Mouse (Mus musculus): Measurements from ENCODE around the gene Akap2. TPM values are rescaled to one million over a fixed set of nuclear protein-coding genes. Genes with fewer than 3 reads are reported as not detected.

The Akap2 gene
- polyA plus RNA-seq, 1 experiment = 19.3 TPM

- no peak overlapping the region for H3ac ChIP-seq (ENCODE audit: control insufficient read depth, insufficient read length)
- H3K36me3 ChIP-seq (ENCODE audit: control insufficient read depth, insufficient read depth) = peaks cover 5% of the 10 kb centered on the region
- no peaks in the 10 kb centered on the region for H3K27me3 ChIP-seq (ENCODE audit: control insufficient read depth, insufficient read depth, insufficient read length)
- H3K4me3 ChIP-seq = no peak overlapping the region
- H3K4me2 ChIP-seq (ENCODE audit: low read depth) = no peak overlapping the region
- TF ChIP-seq MAX (IDR thresholded peaks at IDR 0.05; ENCODE audit: low read depth) (no peak), CEBPB (IDR thresholded peaks at IDR 0.05; ENCODE audit: insufficient read depth, poor library complexity, severe bottlenecking) (no peak)
- peaks cover 12% of the 10 kb centered on the region for H3K79me2 ChIP-seq (ENCODE audit: control insufficient read depth, insufficient read depth)
Observed at GRCm38 (mm10) chr4:57821556-57822356, 104.3 kb downstream of the Akap2 start.

- Histone ChIP-seq H3ac (ENCODE audit: control insufficient read depth, insufficient read length) (no peak overlapping the region), H3K79me2 (ENCODE audit: control insufficient read depth, insufficient read depth) (peaks cover 12% of the 10 kb centered on the region), H3K4me2 (ENCODE audit: low read depth) (no peak overlapping the region), H3K4me3 (no peak overlapping the region), H3K27me3 (ENCODE audit: control insufficient read depth, insufficient read depth, insufficient read length) (no peaks in the 10 kb centered on the region), H3K36me3 (ENCODE audit: control insufficient read depth, insufficient read depth) (no peaks in the 10 kb centered on the region)
- TF ChIP-seq CEBPB (IDR thresholded peaks at IDR 0.05; ENCODE audit: insufficient read depth, poor library complexity, severe bottlenecking) = no peak
- TF ChIP-seq MAX (IDR thresholded peaks at IDR 0.05; ENCODE audit: low read depth) = no peak
- no peak for TF ChIP-seq TCF3 (IDR thresholded peaks at IDR 0.05; ENCODE audit: insufficient read length, low read depth)
- no peak for TF ChIP-seq MYOG (IDR thresholded peaks at IDR 0.05; ENCODE audit: control insufficient read depth in 1 of 3, insufficient read depth in 1 of 3, insufficient read length in 2 of 3, low read depth in 2 of 3)
- no peak for TF ChIP-seq REST (IDR thresholded peaks at IDR 0.05; ENCODE audit: insufficient read depth, insufficient read length)
- no peak for TF ChIP-seq E2F4 (IDR thresholded peaks at IDR 0.05; ENCODE audit: insufficient read depth)
- TF ChIP-seq SRF (IDR thresholded peaks at IDR 0.05; ENCODE audit: control insufficient read depth, insufficient read length, low read depth) = no peak
- no peak for TF ChIP-seq USF1 (IDR thresholded peaks at IDR 0.05; ENCODE audit: low read depth)
- TF ChIP-seq TCF12 (IDR thresholded peaks at IDR 0.05; ENCODE audit: insufficient read depth, poor library complexity, severe bottlenecking) = no peak
- TF ChIP-seq POLR2A (IDR thresholded peaks at IDR 0.05; ENCODE audit: insufficient read length, low read depth) = no peak
- no peak for TF ChIP-seq POLR2AphosphoS2 (IDR thresholded peaks at IDR 0.05; ENCODE audit: insufficient read length, low read depth)
- TF ChIP-seq MYOD1 (IDR thresholded peaks at IDR 0.05; ENCODE audit: control insufficient read depth in 1 of 3, insufficient read length in 2 of 3, low read depth in 2 of 3) = no peak
Observed at GRCm38 (mm10) chr4:57822641-57823040, 105.2 kb downstream of the Akap2 start.

GRCm38 (mm10) chr4:57824626-57825240 lies 107.3 kb downstream of the Akap2 start:
- H3ac ChIP-seq (ENCODE audit: control insufficient read depth, insufficient read length) = no peak overlapping the region
- no peak overlapping the region for H3K4me3 ChIP-seq
- H3K79me2 ChIP-seq (ENCODE audit: control insufficient read depth, insufficient read depth) = peaks cover 12% of the 10 kb centered on the region

GRCm38 (mm10) chr4:57826272-57826671 lies 108.8 kb downstream of the Akap2 start:
- TF ChIP-seq TCF12 (IDR thresholded peaks at IDR 0.05; ENCODE audit: insufficient read depth, poor library complexity, severe bottlenecking) (no peak), MYOG (IDR thresholded peaks at IDR 0.05; ENCODE audit: control insufficient read depth in 1 of 3, insufficient read depth in 1 of 3, insufficient read length in 2 of 3, low read depth in 2 of 3) (no peak), POLR2AphosphoS2 (IDR thresholded peaks at IDR 0.05; ENCODE audit: insufficient read length, low read depth) (no peak), SRF (IDR thresholded peaks at IDR 0.05; ENCODE audit: control insufficient read depth, insufficient read length, low read depth) (no peak), REST (IDR thresholded peaks at IDR 0.05; ENCODE audit: insufficient read depth, insufficient read length) (no peak), MYOD1 (IDR thresholded peaks at IDR 0.05; ENCODE audit: control insufficient read depth in 1 of 3, insufficient read length in 2 of 3, low read depth in 2 of 3) (no peak), USF1 (IDR thresholded peaks at IDR 0.05; ENCODE audit: low read depth) (no peak), POLR2A (IDR thresholded peaks at IDR 0.05; ENCODE audit: insufficient read length, low read depth) (no peak), E2F4 (IDR thresholded peaks at IDR 0.05; ENCODE audit: insufficient read depth) (no peak), CEBPB (IDR thresholded peaks at IDR 0.05; ENCODE audit: insufficient read depth, poor library complexity, severe bottlenecking) (no peak), MAX (IDR thresholded peaks at IDR 0.05; ENCODE audit: low read depth) (no peak), TCF3 (IDR thresholded peaks at IDR 0.05; ENCODE audit: insufficient read length, low read depth) (no peak)
- no peaks in the 10 kb centered on the region for H3K27me3 ChIP-seq (ENCODE audit: control insufficient read depth, insufficient read depth, insufficient read length)
- H3K4me3 ChIP-seq = no peak overlapping the region
- peaks cover 18% of the 10 kb centered on the region for H3K79me2 ChIP-seq (ENCODE audit: control insufficient read depth, insufficient read depth)
- H3K36me3 ChIP-seq (ENCODE audit: control insufficient read depth, insufficient read depth) = no peaks in the 10 kb centered on the region
- H3K4me2 ChIP-seq (ENCODE audit: low read depth) = no peak overlapping the region
- H3ac ChIP-seq (ENCODE audit: control insufficient read depth, insufficient read length) = no peak overlapping the region

More at GRCm38 (mm10) chr4:57824626-57825240, 107.3 kb downstream of the Akap2 start:
- TF ChIP-seq TCF3 (IDR thresholded peaks at IDR 0.05; ENCODE audit: insufficient read length, low read depth) (no peak), REST (IDR thresholded peaks at IDR 0.05; ENCODE audit: insufficient read depth, insufficient read length) (no peak), MYOD1 (IDR thresholded peaks at IDR 0.05; ENCODE audit: control insufficient read depth in 1 of 3, insufficient read length in 2 of 3, low read depth in 2 of 3) (no peak), MYOG (IDR thresholded peaks at IDR 0.05; ENCODE audit: control insufficient read depth in 1 of 3, insufficient read depth in 1 of 3, insufficient read length in 2 of 3, low read depth in 2 of 3) (no peak), SRF (IDR thresholded peaks at IDR 0.05; ENCODE audit: control insufficient read depth, insufficient read length, low read depth) (no peak), TCF12 (IDR thresholded peaks at IDR 0.05; ENCODE audit: insufficient read depth, poor library complexity, severe bottlenecking) (no peak), E2F4 (IDR thresholded peaks at IDR 0.05; ENCODE audit: insufficient read depth) (no peak)
- H3K27me3 ChIP-seq (ENCODE audit: control insufficient read depth, insufficient read depth, insufficient read length) = no peaks in the 10 kb centered on the region
- no peak overlapping the region for H3K4me2 ChIP-seq (ENCODE audit: low read depth)
- H3K36me3 ChIP-seq (ENCODE audit: control insufficient read depth, insufficient read depth) = no peaks in the 10 kb centered on the region
